ENCODE assay signal across 24 mouse cellular contexts in genomic region chr3:80665105-80665504, GRCm38 (mm10).
DNase-seq lines count a peak whose midpoint lies in the region; ATAC-seq and TF ChIP-seq lines count a peak whose summit lies in the region.
"Had no signal": no experiment of that assay in that cellular context is flagged by ENCODE, and none has a peak within 500 bp of the region (broad histone marks: within the 10 kb centered on the region; RNA-seq: fewer than 3 reads in every experiment).

No protein-coding gene starts in this region.

- no peak for TF ChIP-seq CTCF in layer of hippocampus, adult 2 months (conservative IDR thresholded peaks at IDR 0.05)
- no peak for TF ChIP-seq CTCF in midbrain, postnatal 0 days (IDR thresholded peaks at IDR 0.05)

- H3K36me3 ChIP-seq in midbrain, postnatal 0 days (ENCODE audit: insufficient read depth, low read length): no peaks in the 10 kb centered on the region
- no peaks in the 10 kb centered on the region for H3K36me3 ChIP-seq in midbrain, embryonic 13.5 days
- H3K36me3 ChIP-seq: embryonic facial prominence, embryonic 12.5 days; embryonic facial prominence, embryonic 15.5 days; G1E; intestine, embryonic 15.5 days had no signal

- no peak for ATAC-seq in cerebellum, adult (ENCODE audit: insufficient number of reproducible peaks, low FRiP score, low TSS enrichment)
- no peak for ATAC-seq in midbrain, postnatal 0 days (ENCODE audit: low FRiP score)
- ATAC-seq in midbrain, embryonic 13.5 days: no peak
- ATAC-seq: forebrain, embryonic 14.5 days; forebrain, postnatal 0 days; intestine, embryonic 15.5 days; Patski had no signal

- 60% methylated on average over 5 of the region's 5 CpGs for WGBS in midbrain, postnatal 0 days
- WGBS in midbrain, embryonic 13.5 days: 62% methylated on average over 5 of the region's 5 CpGs

- no peak overlapping the region for H3K4me2 ChIP-seq in midbrain, postnatal 0 days (ENCODE audit: low read depth, low read length, poor library complexity, severe bottlenecking)
- no peak overlapping the region for H3K4me2 ChIP-seq in midbrain, embryonic 13.5 days (replicated peaks)
- H3K4me2 ChIP-seq: embryonic facial prominence, embryonic 12.5 days; embryonic facial prominence, embryonic 15.5 days; heart, embryonic 11.5 days; hindbrain, embryonic 14.5 days; intestine, embryonic 15.5 days had no signal

- no peaks in the 10 kb centered on the region for H3K27me3 ChIP-seq in midbrain, postnatal 0 days (ENCODE audit: insufficient read depth, low read length)
- no peaks in the 10 kb centered on the region for H3K27me3 ChIP-seq in midbrain, embryonic 13.5 days
- H3K27me3 ChIP-seq: CH12.LX; embryonic facial prominence, embryonic 12.5 days; embryonic facial prominence, embryonic 15.5 days; intestine, embryonic 15.5 days had no signal

- peak; percentile 48 to 56 for DNase-seq in cerebellum, postnatal 14 days
- DNase-seq in layer of hippocampus, adult 2 months (ENCODE audit: low spot score in 2 of 2): no peak
- no peak for DNase-seq in layer of hippocampus, adult 8-10 months (ENCODE audit: low spot score in 2 of 2)
- DNase-seq in midbrain, postnatal 0 days (ENCODE audit: low spot score): peak; percentile 46
- DNase-seq: adrenal gland, postnatal 10 days; adrenal gland, postnatal 36 days; B cell, adult 2 months; cerebellum, adult 11 months; cerebellum, adult 2 months; forebrain, postnatal 0 days; gastrocnemius, adult 2 months; gastrocnemius, postnatal 14 days; heart, adult 11 months had no signal

- no peaks in the 10 kb centered on the region for H3K9me3 ChIP-seq in midbrain, postnatal 0 days (ENCODE audit: low read length)
- H3K9me3 ChIP-seq in midbrain, embryonic 13.5 days: no peaks in the 10 kb centered on the region
- H3K9me3 ChIP-seq: embryonic facial prominence, embryonic 12.5 days; embryonic facial prominence, embryonic 15.5 days; G1E; intestine, embryonic 15.5 days had no signal

- H3K9ac ChIP-seq in midbrain, postnatal 0 days (replicated peaks; ENCODE audit: low read length, poor library complexity, severe bottlenecking): no peak overlapping the region
- H3K9ac ChIP-seq in midbrain, embryonic 13.5 days (replicated peaks): no peak overlapping the region
- H3K9ac ChIP-seq: embryonic facial prominence, embryonic 12.5 days; embryonic facial prominence, embryonic 15.5 days; forebrain, postnatal 0 days; hindbrain, embryonic 14.5 days; intestine, embryonic 15.5 days had no signal

- H3K4me1 ChIP-seq in midbrain, postnatal 0 days (ENCODE audit: insufficient read depth, low read length): no peaks in the 10 kb centered on the region
- no peaks in the 10 kb centered on the region for H3K4me1 ChIP-seq in midbrain, embryonic 13.5 days (replicated peaks)
- H3K4me1 ChIP-seq: embryonic facial prominence, embryonic 12.5 days; embryonic facial prominence, embryonic 15.5 days; intestine, embryonic 15.5 days had no signal

- H3K27ac ChIP-seq in layer of hippocampus, adult 2 months: peak overlapping the region; percentile 63; the same call in 1 of the 2 replicates
- no peak overlapping the region for H3K27ac ChIP-seq in midbrain, postnatal 0 days (ENCODE audit: low read depth, low read length)
- no peak overlapping the region for H3K27ac ChIP-seq in midbrain, embryonic 13.5 days
- H3K27ac ChIP-seq: embryonic facial prominence, embryonic 12.5 days; embryonic facial prominence, embryonic 15.5 days; gastrocnemius, adult 2 months; hindbrain, embryonic 14.5 days; intestine, embryonic 15.5 days had no signal

- H3K4me3 ChIP-seq in layer of hippocampus, adult 2 months: no peak overlapping the region
- H3K4me3 ChIP-seq in midbrain, postnatal 0 days (ENCODE audit: low read depth, low read length): no peak overlapping the region
- H3K4me3 ChIP-seq in midbrain, embryonic 13.5 days (replicated peaks): no peak overlapping the region
- H3K4me3 ChIP-seq: embryonic facial prominence, embryonic 12.5 days; embryonic facial prominence, embryonic 15.5 days; gastrocnemius, adult 2 months; intestine, embryonic 15.5 days had no signal

Comparison
In these comparisons a context has a peak if more than half of its experiments do, and no peak if none do; other contexts are left out.
1. DNase-seq: peak in cerebellum, postnatal 14 days (2 of 2) and midbrain, postnatal 0 days (single experiment); none in layer of hippocampus, adult 2 months (0 of 2) and layer of hippocampus, adult 8-10 months (0 of 2).